Mouse (Mus musculus) gastrocnemius, postnatal 4 days (tissue): ENCODE results near the gene Mcrip1. TPM values are rescaled to one million over a fixed set of nuclear protein-coding genes. Genes with fewer than 3 reads are reported as not detected.
"Not testable (repeated sequence)": the region's sequence is repeated elsewhere in the genome, so short reads cannot be mapped to it uniquely, and the experiment has no call there.

Experiments used
- DNase-seq, 2 experiments: peaks; one replicate each; pipeline ENCODE4 v3.0.0; 2021 to 2022; ENCODE audit warnings: low spot score in 2 of 2, mixed read lengths in 2 of 2
- total RNA-seq, 2 experiments: library from RNA; stranded (reverse); gene quantifications; 2 replicates each; pipeline ENCODE4 v1.2.3; 2021

Mcrip1 gene
- total RNA-seq, 2 experiments from 2014 or later = 74.0 to 81.3 TPM

DNA sequence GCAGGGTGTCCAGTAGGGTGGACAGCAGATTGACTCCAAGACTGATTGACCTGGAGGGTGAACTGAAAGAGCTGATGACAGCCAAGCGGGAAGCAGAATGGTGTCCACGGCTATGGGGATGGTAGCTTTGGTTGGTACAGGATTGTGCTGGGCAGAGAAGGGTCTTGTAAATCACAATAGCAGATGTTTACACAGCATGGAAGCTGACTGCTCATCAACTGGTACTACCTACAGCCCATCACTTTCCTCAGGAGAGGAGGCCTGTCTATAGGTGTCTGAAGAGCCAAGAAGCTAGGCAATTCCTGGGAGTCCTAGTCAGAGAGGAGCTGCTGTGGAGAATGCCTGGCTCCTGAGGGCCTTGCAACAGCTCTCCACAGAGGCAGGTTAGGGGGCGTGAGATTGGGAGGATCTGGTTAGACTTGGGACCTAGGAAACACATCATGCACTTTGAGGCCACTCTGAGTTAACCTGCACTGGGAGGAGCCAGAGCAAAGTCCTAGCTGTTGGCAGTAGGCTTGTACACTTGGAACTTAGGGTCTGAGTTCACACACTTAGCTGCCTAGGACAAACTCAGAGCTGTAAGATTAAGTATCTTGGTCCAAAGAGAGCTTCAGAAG lies 26.9 kb upstream of the Mcrip1 start:
- no peak for DNase-seq

DNA sequence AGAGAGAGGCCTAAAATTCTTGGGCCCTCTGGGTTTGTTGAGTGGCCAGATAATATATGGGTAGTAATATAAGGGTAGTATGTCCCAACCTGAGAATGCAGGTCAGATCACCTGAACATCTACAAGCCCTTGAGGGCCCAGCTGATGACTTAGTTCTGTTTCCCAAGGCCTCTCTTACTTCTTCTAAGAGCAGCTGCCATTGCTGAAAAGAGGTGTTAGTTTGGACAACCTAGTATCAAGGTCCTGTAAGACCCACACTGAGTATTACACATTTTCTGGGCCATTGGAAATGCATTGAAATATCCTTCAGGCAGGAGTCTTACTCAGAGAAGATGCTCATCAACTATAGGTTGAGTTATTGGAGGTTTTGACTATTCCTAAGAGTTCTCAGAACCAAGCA lies 26.4 kb upstream of the Mcrip1 start:
- no peak for DNase-seq

DNA sequence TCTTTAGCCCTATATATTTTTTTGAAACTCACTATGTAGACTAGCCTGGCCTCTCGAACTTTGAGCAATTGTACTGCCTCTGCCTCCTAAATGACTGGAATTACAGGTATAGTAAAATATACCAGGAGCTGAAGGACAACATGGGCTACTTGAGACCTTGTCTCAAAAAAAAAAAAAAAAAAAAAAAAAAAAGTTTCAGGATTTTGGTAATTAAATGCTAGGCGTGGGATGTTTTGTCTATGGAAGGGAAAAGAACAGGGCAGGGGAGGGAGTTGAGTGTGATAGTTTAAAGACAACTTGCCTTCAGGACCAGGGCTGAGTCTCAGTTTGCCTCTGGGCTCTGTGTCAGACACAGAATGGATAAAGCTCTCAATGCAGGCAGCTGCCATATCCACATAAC lies 25.5 kb upstream of the Mcrip1 start:
- no peak for DNase-seq

DNA sequence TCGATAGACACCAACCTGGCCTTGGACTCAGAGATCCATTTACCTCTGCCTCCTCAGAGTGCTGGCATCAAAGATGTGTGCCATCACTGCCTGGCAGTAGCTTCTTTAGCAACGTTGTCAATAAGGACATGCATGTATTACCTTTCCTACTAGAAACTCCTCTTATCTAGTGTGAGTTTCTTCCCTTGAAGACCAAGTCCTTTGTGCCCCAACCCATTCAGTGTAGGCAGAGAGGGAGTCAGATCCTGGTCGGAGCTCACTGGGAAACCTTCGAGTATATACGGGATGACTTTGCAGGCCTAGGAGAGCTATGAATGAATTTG lies 24.7 kb upstream of the Mcrip1 start:
- DNase-seq = no peak

DNA sequence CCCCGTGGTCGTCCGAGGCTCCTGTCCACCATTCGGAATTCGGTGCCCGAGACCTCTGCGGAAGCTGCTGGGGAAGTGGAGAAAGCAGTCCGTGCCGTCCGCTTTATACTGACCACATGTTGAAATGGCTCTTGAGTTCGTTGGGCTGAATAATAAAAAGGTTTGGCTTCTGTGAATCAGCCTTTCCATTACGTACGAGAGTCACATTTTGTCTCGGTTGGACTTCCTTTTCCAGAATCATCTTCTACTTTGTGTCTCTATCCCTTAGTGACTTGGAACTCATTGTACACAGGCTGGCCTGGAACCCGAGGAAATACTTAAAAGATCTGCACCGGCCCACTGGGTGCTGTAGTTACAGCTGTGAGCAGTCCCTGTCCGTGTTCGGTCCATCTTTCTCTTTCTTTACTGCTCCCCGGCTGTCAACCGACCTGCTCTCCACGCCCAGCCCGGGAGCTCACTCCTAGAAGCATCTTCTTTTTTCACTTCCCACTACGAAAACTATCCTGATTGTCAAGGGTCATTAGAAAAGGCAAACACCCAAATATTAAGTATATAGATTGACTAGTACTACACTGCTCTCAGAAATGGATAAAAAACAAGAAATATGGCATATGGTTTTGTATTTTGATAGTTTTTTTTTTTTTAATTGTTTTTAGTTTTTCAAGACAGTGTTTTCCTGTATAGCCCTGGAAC lies 24.2 kb upstream of the Mcrip1 start:
- DNase-seq = no peak

DNA sequence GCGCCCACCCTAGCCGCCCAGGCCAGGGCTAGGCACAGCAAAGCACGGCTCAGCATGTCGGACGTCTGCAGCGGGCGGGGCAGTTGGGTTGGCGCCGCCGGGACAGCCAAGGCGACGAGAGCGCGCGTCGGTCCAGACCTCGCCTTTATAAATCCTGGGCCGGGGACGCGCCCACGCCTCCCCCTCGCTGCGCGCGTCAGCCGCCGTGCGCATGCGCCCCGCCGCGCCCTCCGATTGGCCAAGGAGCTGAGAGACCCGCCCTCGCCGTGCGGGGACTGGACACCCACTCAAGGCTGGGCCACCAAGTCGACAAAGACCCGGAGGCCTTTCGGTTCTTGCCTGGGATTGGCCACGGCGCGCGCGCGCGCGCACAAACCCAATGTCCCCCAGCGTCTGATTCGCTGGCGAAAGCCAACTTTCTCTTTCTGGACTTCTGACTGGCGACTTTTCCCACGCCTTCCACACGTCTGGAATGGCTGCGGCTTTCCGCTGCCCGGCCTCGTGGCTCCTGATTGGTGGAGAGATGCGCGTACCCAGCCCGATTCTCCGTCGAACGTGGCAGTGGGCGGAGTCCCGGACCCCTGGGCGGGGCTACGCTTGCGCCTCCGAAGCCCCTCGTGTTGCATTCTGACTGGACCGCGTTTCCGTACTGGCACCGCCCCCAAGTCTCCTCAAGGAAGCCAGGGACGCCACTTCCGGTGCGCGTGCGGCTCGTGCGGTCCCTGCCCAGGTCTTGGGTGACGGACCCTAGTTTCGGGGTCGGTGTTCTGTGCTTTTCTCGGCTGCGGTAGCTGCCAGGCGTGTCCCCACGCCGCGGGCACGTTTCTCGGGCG lies 23.4 kb upstream of the Mcrip1 start, which contains the start of gene P4hb:
P4hb (minus strand) TSS at position 502 of the 833 bp plus-strand sequence.
- DNase-seq = peak; percentile 99 to 100

DNA sequence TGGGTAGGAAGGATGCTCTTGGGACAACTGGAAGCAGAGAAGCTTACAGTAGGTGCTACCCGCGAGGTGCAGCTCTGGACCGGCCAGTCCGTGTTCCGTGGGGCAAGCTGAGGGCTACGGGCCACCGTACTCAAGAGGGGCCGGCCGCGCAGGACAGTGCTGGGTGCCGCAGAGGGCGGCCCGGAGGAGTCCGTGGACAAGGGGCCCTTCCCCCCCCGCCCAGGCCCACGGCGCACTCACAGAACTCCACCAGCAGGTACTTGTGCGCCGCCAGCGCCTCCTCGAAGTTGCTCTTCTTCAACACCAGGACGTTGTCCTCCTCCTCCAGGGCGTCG lies 22.9 kb upstream of the Mcrip1 start:
- no peak for DNase-seq

DNA sequence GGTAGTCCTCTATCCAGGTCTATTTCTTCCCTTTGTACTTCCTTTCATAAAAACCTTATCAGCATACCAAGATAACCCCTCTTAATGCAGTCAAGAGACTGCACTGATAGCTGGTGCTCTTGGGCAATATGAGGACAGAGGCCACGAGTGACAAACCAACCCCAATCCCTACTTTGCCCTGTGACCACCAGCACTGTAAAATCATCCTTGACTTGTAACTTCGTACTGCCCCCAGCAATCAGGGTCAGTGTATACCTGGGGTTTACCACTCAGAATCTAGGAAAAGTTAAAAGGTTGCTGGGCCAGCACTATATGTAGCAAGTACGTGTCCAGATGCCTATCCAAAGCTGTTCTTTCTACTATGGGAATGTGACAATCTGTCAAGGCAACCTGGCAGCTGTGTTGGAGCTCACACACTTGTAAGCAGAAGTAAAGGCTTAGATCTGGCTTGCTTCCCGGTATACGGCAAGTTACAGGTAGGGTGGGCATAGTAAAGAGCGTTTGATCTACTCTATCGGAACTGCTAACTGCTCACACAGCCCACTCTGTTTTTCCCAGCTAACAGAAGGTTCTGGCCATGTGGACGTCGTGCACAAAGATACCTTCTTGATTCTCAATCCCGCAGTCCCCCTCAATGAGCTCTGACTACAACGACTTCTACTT lies 22.4 kb upstream of the Mcrip1 start:
- no peak for DNase-seq

DNA sequence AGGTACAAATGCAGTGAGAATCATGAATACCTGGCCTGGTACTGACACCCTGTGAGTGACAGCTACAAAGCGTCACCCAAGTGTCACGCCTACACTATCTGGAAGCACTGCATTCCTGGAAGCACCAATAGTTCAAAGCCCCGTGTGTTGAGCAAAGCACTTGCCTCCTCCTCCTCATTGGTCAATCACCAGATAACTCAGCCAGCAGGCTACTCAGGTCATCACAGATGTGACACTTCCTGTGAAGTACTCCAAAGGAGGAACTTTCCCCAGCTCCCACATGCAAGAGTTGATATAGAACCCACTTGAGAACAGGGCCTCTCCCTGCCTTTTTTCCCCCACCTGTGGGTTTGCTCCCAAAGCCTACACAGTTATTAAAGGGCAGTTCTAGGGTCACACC lies 21.6 kb upstream of the Mcrip1 start:
- DNase-seq = no peak

DNA sequence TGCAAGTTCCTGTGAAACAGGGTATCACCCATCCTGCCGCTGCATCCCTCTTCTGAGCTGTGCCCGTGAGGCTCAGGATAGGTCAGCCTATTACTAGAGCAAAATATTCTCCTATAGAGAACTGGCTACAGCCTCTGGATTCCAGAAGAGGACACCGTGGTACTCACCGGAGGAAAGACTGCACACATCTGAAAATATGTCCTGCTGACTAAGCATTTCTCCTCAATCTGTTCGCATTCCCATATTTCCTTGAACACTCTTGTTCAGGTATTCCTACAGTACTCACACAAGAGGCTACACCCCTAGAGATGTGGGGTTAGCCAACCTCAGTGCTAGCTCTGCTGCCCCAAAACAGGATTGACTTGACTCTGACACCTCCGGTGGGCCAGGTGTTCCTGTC lies 18.8 kb upstream of the Mcrip1 start:
- no peak for DNase-seq

DNA sequence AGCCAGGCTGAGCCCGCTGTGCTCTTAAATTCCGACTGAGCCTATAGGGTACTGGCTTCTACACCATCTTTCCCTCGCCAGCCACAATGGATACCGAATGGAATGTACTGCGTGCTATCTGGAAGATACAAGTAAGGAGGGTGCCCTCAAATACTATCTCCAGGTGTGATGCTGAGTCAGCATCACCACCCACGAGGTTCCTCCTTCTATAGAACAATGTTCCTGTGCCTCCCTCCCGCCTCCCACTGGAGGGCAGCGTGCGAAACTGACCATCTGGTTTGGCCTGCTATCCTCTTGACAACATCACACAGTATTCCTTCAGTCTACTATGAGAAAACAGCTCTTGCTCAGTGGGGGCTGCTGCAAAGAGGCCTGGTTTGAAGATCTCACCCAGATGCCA lies 15.6 kb upstream of the Mcrip1 start:
- DNase-seq = no peak

DNA sequence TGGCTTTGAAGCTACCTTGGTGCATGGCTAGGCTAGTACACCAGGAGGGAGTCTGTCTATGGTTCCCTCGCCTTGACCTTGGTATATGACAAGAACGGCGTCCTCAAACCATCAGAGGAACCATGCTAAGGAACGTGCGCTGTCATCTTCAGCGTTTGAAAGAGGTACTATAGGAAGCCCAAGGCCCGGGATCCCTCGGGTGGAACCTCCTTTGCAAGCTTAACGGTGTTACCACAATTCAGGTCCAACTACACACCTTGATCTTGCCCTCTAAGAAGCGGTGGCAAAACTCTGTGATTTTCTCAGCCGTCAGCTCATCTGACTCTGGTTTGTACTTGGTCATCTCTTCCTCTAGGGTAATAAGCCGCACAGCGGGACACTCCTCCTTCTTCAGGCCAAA lies 13.4 kb upstream of the Mcrip1 start:
- DNase-seq = no peak

DNA sequence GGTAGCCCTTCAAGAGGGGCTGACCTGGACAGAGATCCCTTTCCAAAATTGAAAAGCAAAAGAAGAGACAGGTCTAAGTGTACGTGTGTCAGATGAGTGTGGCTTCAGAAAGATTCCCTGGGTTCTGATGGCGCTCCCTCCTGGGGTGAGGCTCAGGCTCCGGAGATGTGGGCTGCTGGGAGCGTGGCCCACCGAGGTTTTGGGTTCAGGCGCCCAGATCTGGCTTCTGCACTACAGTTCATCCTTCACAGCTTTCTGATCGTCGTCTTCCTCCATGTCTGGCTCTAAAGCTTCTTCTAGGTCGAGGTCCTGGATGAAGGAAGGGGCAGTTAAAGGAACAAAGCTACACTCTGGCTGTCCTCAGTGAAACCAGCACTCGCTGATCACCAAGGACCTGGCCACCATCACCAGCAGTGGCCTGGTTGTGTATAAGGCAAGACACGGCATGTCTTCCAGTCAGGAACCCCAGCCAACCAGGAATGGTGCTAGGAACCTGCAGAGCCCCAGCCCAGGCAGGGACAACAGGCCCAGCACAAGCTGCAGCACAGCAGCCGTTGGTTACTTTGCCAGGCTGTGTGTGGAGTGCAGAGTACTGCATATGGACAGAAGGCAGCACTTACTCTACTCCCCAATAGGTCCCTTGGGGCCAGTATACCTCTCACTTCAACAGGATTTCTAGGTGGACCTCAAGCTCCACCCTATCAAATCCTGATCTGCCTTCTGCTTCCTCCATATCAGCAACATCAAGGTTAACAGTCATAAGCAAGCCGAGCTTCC lies 11.6 kb upstream of the Mcrip1 start:
- DNase-seq = no peak

DNA sequence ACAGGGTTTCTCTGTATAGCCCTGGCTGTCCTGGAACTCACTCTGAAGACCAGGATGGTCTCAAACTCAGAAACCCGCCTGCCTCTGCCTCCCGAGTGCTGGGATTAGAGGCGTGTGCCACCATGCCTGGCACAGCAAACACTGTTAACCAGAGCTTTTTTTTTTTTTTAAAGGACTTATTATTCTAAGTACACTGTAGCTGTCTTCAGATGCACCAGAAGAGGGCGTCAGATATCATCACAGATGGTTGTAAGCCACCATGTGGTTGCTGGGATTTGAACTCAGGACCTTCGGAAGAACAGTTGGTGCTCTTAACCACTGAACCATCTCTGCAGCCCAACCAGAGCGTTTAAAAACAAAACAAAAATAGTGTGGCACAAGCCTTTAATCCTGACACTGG lies 9.3 kb upstream of the Mcrip1 start:
- not testable (repeated sequence) for DNase-seq

DNA sequence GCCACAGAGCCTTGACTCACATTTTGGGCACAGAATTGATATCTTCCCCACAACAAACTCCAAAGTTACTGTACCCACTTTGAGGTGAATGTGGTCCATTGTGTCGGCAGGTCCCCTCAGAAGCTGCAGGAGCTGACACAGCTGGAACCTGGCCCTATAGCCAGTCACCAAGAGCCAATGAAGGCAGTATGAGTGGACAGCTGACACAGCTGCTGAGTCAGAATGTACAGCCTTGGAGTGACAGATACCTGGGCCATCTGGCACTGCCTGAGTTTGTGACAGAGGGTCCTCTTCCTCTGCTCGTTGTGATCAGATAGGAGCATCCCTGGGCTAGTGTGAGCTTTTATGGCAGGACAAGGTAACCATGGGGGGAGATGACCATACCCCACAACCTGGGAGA lies 5.7 kb upstream of the Mcrip1 start:
- no peak for DNase-seq

DNA sequence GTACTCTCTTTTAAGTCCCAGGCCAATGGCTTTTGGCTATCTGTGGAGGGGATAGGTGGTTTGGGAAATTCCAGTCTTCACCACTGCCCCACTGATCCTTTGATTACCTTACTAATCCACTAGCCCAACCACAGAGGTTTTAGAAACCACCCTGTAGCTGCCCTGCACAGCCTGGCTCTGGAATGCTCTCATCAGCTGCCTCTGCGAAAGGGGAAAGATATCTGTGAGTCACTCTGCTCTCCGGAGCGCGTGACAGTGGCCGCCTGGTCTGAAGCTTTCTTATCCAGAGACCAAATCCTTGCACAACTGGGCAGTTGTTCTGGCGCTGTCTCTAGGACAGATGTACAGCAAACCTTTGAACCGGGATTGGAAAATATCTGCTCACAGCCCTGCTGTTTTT lies 5.3 kb upstream of the Mcrip1 start:
- DNase-seq = no peak

DNA sequence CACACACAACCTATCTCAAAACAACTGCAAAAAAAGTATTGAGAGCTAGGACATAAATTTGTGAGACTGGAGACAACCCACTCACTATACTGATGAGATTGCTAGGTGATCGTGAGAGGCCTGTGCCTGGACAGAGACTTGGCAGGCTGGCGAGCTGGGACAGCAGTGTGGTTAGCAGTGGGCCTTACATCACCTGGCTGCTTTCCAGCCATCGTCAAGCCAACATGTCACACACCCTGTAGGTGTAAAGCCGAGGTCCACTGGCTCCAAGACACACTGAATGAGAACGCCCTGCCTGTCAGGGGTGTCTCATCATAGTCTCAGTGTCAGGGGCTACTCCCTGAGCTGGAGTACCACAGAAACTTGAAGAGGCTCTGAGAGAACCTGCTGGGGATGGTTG lies 3.2 kb upstream of the Mcrip1 start:
- DNase-seq = no peak

DNA sequence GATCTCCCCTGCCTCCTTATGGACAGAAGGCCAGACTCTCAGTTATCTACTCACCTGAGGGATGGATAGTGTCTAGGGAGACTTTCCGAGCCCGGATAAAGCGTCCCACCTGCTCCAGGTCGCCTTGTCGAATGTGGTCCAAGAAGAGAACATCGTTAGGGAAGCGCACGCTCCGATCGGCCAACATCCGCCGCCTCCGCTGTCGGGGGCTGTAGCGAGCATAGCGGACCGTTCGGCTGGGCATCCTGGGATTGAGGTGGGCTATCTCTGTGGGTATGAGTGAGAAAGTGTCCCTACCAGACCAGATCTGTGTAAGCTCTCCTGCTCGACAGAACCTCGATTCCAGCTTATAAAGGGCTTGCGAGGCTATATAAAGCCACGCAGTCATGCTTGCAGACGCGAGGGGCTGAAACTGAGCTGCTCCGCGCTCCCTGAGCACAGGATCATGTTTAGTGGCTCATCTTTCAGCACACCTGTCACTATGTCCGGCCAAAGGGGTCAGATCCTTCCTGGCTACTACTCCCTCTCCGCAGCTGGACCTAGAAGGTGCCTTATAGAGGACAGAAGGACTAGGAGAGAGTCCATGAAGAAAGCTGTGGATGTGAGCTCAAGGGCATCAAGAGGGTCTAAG lies 1.4 kb upstream of the Mcrip1 start, which contains the start of gene Ppp1r27:
Ppp1r27 (minus strand) TSS at position 323 of the 631 bp plus-strand sequence.
- DNase-seq = no peak

DNA sequence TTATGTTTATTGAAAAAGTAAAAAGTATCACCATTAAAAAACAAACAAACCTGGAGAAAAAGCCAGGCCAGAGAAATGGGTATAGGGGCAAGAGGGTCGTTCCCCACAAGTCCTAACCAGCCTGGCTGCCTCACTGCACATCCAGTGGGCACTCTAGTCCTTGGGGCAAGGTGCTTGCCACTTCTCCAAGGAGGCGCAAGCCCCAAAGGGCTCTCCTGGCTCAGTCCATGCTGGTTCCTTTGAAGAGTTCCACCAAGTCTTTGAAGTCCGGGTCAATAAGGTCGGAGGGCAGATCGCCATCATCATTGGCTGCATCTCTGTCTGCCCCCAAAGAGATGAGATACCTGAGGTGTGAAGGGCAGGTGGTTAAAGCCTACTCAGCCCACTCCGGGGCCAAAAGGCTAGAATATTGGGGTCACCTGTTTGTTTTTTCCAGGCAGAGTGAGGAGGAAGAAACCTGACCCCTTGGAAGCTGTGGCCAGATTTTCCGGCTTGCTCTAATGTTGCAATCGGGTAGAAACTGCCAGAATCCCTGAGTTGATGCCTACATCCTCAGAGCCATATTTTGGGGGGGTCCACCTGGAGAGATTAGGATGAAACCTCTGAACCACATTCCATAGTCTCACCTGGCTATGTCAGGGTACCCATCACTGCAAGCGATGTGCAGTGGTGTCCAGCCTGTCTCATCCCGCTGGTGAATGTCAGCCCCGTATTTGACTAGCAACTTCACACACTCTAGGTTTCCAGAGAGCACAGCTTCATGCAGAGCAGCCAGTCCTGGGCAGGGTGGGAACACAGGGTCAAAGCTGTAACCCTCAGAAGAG lies 671 bp upstream of the Mcrip1 start:
- DNase-seq = no peak

DNA sequence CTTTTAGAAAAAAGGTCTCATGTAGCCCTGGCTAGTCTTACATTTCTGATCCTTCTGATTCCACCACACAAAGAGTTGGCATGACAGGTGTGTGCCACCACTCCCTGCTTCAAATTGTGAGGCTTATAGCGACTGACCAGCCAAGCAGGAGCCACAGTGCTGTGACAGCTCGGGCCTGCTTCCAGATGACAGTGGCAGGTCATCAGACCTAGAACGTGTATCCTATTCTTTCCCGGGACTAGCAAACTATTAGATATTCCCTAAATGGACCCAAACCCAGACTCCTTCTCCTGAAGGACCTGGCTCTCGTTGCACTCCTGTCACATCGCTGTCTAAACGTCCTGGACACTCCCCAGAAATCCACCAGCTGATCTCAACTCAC lies 750 bp downstream of the Mcrip1 start:
- no peak for DNase-seq
